Mouse (Mus musculus) left cerebral cortex, adult 8-10 months (tissue): ENCODE data around the gene Hsd17b12. TPM values are rescaled to one million over a fixed set of nuclear protein-coding genes. Genes with fewer than 3 reads are reported as not detected.
A peak's percentile ranks its signal among the peaks of the same experiment; 100 is the strongest.

Source experiments
- DNase-seq, 2 experiments: peaks; one replicate each; pipeline ENCODE4 v3.0.0; 2022; ENCODE audit warnings: low spot score in 2 of 2
- total RNA-seq, 4 experiments: library from RNA; stranded (reverse); gene quantifications; 2 replicates each; pipeline ENCODE4 v1.2.4; 2022

The Hsd17b12 gene
- total RNA-seq, 4 experiments from 2014 or later: 72.1 to 79.2 (median 75.7) TPM

GRCm38 (mm10) chr2:94089901-94090300 is 67.9 kb downstream of the Hsd17b12 start:
- no peak for DNase-seq

- no peak for DNase-seq
Observed at GRCm38 (mm10) chr2:94069482-94069881, 88.3 kb downstream of the Hsd17b12 start.

- DNase-seq: no peak
Observed at GRCm38 (mm10) chr2:94066540-94067135, 91.1 kb downstream of the Hsd17b12 start.

- no peak for DNase-seq
Observed at GRCm38 (mm10) chr2:94066120-94066519, 91.6 kb downstream of the Hsd17b12 start.

- DNase-seq: no peak
Observed at GRCm38 (mm10) chr2:94062791-94063190, 95.0 kb downstream of the Hsd17b12 start.

- DNase-seq: no peak
Observed at GRCm38 (mm10) chr2:94059459-94059858, 98.3 kb downstream of the Hsd17b12 start.

- no peak for DNase-seq
Observed at GRCm38 (mm10) chr2:94054813-94055212, 103.0 kb downstream of the Hsd17b12 start.

GRCm38 (mm10) chr2:94051952-94052351 is 105.8 kb downstream of the Hsd17b12 start:
- DNase-seq: peak; percentile 18 to 68

- DNase-seq: no peak
Observed at GRCm38 (mm10) chr2:94050901-94051300, 106.9 kb downstream of the Hsd17b12 start.

- no peak for DNase-seq
Observed at GRCm38 (mm10) chr2:94049471-94050176, 108.1 kb downstream of the Hsd17b12 start.

GRCm38 (mm10) chr2:94048733-94049470 is 108.9 kb downstream of the Hsd17b12 start:
- no peak for DNase-seq

GRCm38 (mm10) chr2:94048271-94048670 is 109.5 kb downstream of the Hsd17b12 start:
- no peak for DNase-seq

- no peak for DNase-seq
Observed at GRCm38 (mm10) chr2:94045411-94046090, 112.2 kb downstream of the Hsd17b12 start.

- no peak for DNase-seq
Observed at GRCm38 (mm10) chr2:94044174-94044573, 113.6 kb downstream of the Hsd17b12 start.

- no peak for DNase-seq
Observed at GRCm38 (mm10) chr2:94043662-94044061, 114.1 kb downstream of the Hsd17b12 start.

- DNase-seq: no peak
Observed at GRCm38 (mm10) chr2:94042461-94042860, 115.3 kb downstream of the Hsd17b12 start.

GRCm38 (mm10) chr2:94040391-94041125 is 117.2 kb downstream of the Hsd17b12 start:
- no peak for DNase-seq

- DNase-seq: peak; percentile 63 to 90
Observed at GRCm38 (mm10) chr2:94035428-94036331, 122.1 kb downstream of the Hsd17b12 start.

- no peak for DNase-seq
Observed at GRCm38 (mm10) chr2:94030602-94031001, 127.2 kb downstream of the Hsd17b12 start.

GRCm38 (mm10) chr2:94024637-94025036 is 133.1 kb downstream of the Hsd17b12 start:
- no peak for DNase-seq
